In the genomic region with DNA sequence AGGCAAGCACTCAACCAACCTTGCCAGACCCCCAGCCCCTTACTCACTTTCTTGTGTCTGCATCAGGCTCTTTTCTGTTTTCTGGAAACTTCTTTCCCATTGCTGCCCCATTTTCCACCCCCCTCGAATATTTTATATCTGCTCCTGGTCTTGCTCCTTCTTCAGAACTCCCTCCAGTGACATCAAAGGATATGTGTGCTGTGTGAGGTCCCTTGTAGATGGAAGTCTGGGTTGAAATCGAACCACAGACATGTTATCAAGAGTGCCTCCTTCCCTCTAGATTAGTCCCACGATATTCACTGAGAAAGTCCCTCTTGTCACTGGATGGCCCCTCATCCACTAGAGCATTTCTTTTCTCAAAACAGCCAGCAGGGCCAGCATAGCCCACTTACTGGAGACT, we compare ENCODE assay signal across 11 mouse cellular contexts.
"Had no signal": no experiment of that assay in that cellular context is flagged by ENCODE, and none has a peak within 500 bp of the region (broad histone marks: within the 10 kb centered on the region; RNA-seq: fewer than 3 reads in every experiment).

No protein-coding gene starts in this region.

- H3K4me3 ChIP-seq: layer of hippocampus, adult 2 months; limb, embryonic 13.5 days; midbrain, embryonic 12.5 days; myocyte; neural tube, embryonic 15.5 days had no signal

- H3K9me3 ChIP-seq: limb, embryonic 13.5 days; midbrain, embryonic 12.5 days; neural tube, embryonic 15.5 days had no signal

- H3K9ac ChIP-seq: limb, embryonic 13.5 days; liver, embryonic 14.5 days; midbrain, embryonic 12.5 days; neural tube, embryonic 15.5 days had no signal

- ATAC-seq: inflammation-experienced regulatory T-cells, adult 6 months had no signal

- DNase-seq: right cerebral cortex, adult 18-20 months; thymus, postnatal 14 days had no signal

- H3K27ac ChIP-seq: kidney, postnatal 0 days; layer of hippocampus, adult 2 months; limb, embryonic 13.5 days; liver, embryonic 14.5 days; midbrain, embryonic 12.5 days; neural tube, embryonic 15.5 days; stomach, postnatal 0 days had no signal

- H3K36me3 ChIP-seq: limb, embryonic 13.5 days; midbrain, embryonic 12.5 days; neural tube, embryonic 15.5 days had no signal

- H3K27me3 ChIP-seq: limb, embryonic 13.5 days; midbrain, embryonic 12.5 days; neural tube, embryonic 15.5 days had no signal

- H3K4me2 ChIP-seq: limb, embryonic 13.5 days; midbrain, embryonic 12.5 days; neural tube, embryonic 15.5 days had no signal
